Mouse (Mus musculus) neural tube, embryonic 13.5 days (tissue): ENCODE measurements around the gene Zbtb8os. TPM values are rescaled to one million over a fixed set of nuclear protein-coding genes. Genes with fewer than 3 reads are reported as not detected.

ENCODE experiments used
- ATAC-seq: fragments of 200-750 bp; cut with Nextera tagmentation; 2 replicates; pipeline ENCODE4 v1.8.0; 2017; ENCODE audit warnings: low read depth, mild to moderate bottlenecking, moderate TSS enrichment, moderate library complexity
- H3K27ac ChIP-seq: fragments of 300-500 bp; sonication (generic); replicated peaks from 2 replicates; pipeline ENCODE4 v1.5.1; 2015; ENCODE audit warnings: moderate library complexity, mild to moderate bottlenecking, inconsistent platforms
- H3K27me3 ChIP-seq: fragments of 300-500 bp; sonication (generic); 2 replicates; pipeline ENCODE4 v1.6.1; 2015; ENCODE audit warnings: mild to moderate bottlenecking, inconsistent platforms
- H3K36me3 ChIP-seq: fragments of 300-500 bp; sonication (generic); 2 replicates; pipeline ENCODE4 v1.6.1; 2015; ENCODE audit warnings: mild to moderate bottlenecking, inconsistent platforms
- H3K4me1 ChIP-seq: fragments of 300-500 bp; sonication (generic); replicated peaks from 2 replicates; pipeline ENCODE4 v1.6.1; 2015; ENCODE audit warnings: inconsistent platforms
- H3K4me2 ChIP-seq: fragments of 300-500 bp; sonication (generic); 2 replicates; pipeline ENCODE4 v1.6.1; 2015; ENCODE audit warnings: inconsistent platforms, mild to moderate bottlenecking, moderate library complexity
- H3K4me3 ChIP-seq: fragments of 300-500 bp; sonication (generic); 2 replicates; pipeline ENCODE4 v1.5.1; 2015; ENCODE audit warnings: mild to moderate bottlenecking, inconsistent platforms
- H3K9ac ChIP-seq: fragments of 300-500 bp; sonication (generic); 2 replicates; pipeline ENCODE4 v1.6.1; 2015; ENCODE audit warnings: moderate library complexity, mild to moderate bottlenecking, inconsistent platforms
- H3K9me3 ChIP-seq: fragments of 300-500 bp; sonication (generic); 2 replicates; pipeline ENCODE4 v1.6.1; 2016; ENCODE audit warnings: inconsistent platforms
- WGBS: fragments of 180-500 bp; shearing (Covaris S2); methylation state at CpG from one replicate; pipeline ENCODE4 v1.1.7; 2015; 5-methylcytosine and 5-hydroxymethylcytosine counted together
- polyA plus RNA-seq: library from polyadenylated mRNA; unstranded; fragments of >200 nt; fragmentation: Nextera tagmentation; extraction: Ambion mirVana; gene quantifications from 2 replicates; pipeline ENCODE4 v1.2.1, GENCODE M21; 2015

Zbtb8os gene
- polyA plus RNA-seq, 1 experiment from 2014 or later, result 28.2 TPM

DNA sequence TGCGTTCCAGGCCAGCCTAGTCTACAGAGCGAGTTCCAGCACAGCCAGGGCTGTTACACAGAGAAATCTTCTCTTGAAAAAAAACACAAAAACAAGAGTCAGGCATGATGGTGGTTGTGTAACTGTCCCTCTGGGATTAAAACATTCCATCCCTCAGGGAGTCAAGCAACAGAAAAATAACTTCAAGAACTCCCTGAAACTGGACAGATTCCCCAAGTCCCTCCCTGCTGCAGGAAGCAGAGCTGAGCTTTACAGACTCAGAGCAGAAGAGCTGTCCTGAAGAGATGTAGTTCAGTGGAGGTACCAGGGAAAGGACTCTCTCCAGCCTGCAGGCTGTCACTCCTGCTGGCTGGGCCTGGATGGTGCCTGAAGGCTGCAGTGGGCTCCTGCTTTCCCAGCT lies 47.0 kb downstream of the Zbtb8os start:
- H3K4me2 ChIP-seq, result no peak overlapping the region
- ATAC-seq, result no peak

GRCm38 (mm10) chr4:129383586-129383985 lies 48.1 kb downstream of the Zbtb8os start:
- H3K9ac ChIP-seq, result no peak overlapping the region
- H3K27me3 ChIP-seq, result peaks cover 9% of the 10 kb centered on the region
- H3K27ac ChIP-seq, result no peak overlapping the region
- whole genome bisulfite sequencing, result 85% methylated on average over 3 of the region's 3 CpGs
- no peak for ATAC-seq
- no peaks in the 10 kb centered on the region for H3K4me1 ChIP-seq
- no peaks in the 10 kb centered on the region for H3K9me3 ChIP-seq
- H3K4me3 ChIP-seq, result no peak overlapping the region
- no peaks in the 10 kb centered on the region for H3K36me3 ChIP-seq
- H3K4me2 ChIP-seq, result no peak overlapping the region

More for the DNA sequence above, 47.0 kb downstream of the Zbtb8os start:
- H3K9me3 ChIP-seq, result no peaks in the 10 kb centered on the region
- H3K4me3 ChIP-seq, result no peak overlapping the region
- no peaks in the 10 kb centered on the region for H3K36me3 ChIP-seq
- no peak overlapping the region for H3K27ac ChIP-seq
- no peaks in the 10 kb centered on the region for H3K4me1 ChIP-seq
- WGBS, result 93% methylated on average over 2 of the region's 2 CpGs
- peaks cover 11% of the 10 kb centered on the region for H3K27me3 ChIP-seq
- no peak overlapping the region for H3K9ac ChIP-seq

GRCm38 (mm10) chr4:129384440-129384839 lies 48.9 kb downstream of the Zbtb8os start:
- Histone ChIP-seq H3K27me3 (peaks cover 3% of the 10 kb centered on the region; the same call in 1 of the 2 replicates), H3K4me2 (no peak overlapping the region), H3K27ac (no peak overlapping the region), H3K36me3 (no peaks in the 10 kb centered on the region), H3K4me1 (no peaks in the 10 kb centered on the region), H3K4me3 (no peak overlapping the region), H3K9me3 (no peaks in the 10 kb centered on the region), H3K9ac (no peak overlapping the region)
- ATAC-seq, result no peak
- 42% methylated on average over 6 of the region's 6 CpGs for WGBS

GRCm38 (mm10) chr4:129385685-129386084 lies 50.2 kb downstream of the Zbtb8os start:
- 95% methylated on average over 11 of the region's 11 CpGs for WGBS
- Histone ChIP-seq H3K4me2 (no peak overlapping the region), H3K9me3 (no peaks in the 10 kb centered on the region), H3K27ac (no peak overlapping the region), H3K9ac (no peak overlapping the region), H3K4me1 (no peaks in the 10 kb centered on the region), H3K36me3 (no peaks in the 10 kb centered on the region), H3K4me3 (no peak overlapping the region), H3K27me3 (no peaks in the 10 kb centered on the region)
- ATAC-seq, result no peak

- WGBS, result 90% methylated on average over 8 of the region's 8 CpGs
- no peak for ATAC-seq
- no peaks in the 10 kb centered on the region for H3K4me1 ChIP-seq
- no peak overlapping the region for H3K4me2 ChIP-seq
- no peak overlapping the region for H3K9ac ChIP-seq
- no peaks in the 10 kb centered on the region for H3K36me3 ChIP-seq
- no peak overlapping the region for H3K4me3 ChIP-seq
- H3K27me3 ChIP-seq, result no peaks in the 10 kb centered on the region
- H3K9me3 ChIP-seq, result no peaks in the 10 kb centered on the region
- no peak overlapping the region for H3K27ac ChIP-seq
Observed at GRCm38 (mm10) chr4:129386269-129386946, 50.9 kb downstream of the Zbtb8os start.

DNA sequence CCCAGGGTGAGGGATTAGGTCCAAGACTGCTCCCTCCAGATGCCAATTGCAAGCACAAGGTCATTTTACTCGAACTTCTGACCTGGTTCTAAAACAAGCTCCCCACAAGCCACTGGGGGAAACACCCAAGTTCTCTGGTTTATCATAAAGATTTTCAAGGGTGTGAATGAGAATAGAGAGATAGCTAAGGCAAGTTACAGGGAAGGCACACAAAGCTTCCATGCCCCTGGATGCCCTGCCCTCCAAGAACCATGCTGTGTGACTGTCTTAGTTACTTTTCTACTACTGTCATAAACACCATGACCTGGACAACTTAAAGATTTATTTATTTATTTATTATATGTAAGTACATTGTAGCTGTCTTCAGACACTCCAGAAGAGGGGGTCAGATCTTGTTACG lies 51.5 kb downstream of the Zbtb8os start:
- no peak overlapping the region for H3K9ac ChIP-seq
- no peaks in the 10 kb centered on the region for H3K36me3 ChIP-seq
- no peaks in the 10 kb centered on the region for H3K9me3 ChIP-seq
- H3K27ac ChIP-seq, result no peak overlapping the region
- ATAC-seq, result no peak
- H3K4me1 ChIP-seq, result no peaks in the 10 kb centered on the region
- H3K4me3 ChIP-seq, result no peak overlapping the region
- H3K4me2 ChIP-seq, result no peak overlapping the region
- no peaks in the 10 kb centered on the region for H3K27me3 ChIP-seq
- WGBS, result 82% methylated on average over 2 of the region's 2 CpGs

GRCm38 (mm10) chr4:129388404-129388803 lies 52.9 kb downstream of the Zbtb8os start:
- Histone ChIP-seq H3K27me3 (no peaks in the 10 kb centered on the region), H3K4me1 (no peaks in the 10 kb centered on the region), H3K4me3 (no peak overlapping the region), H3K27ac (no peak overlapping the region), H3K9me3 (no peaks in the 10 kb centered on the region), H3K36me3 (no peaks in the 10 kb centered on the region), H3K4me2 (no peak overlapping the region), H3K9ac (no peak overlapping the region)
- 73% methylated on average over 5 of the region's 5 CpGs for WGBS
- no peak for ATAC-seq

- H3K4me1 ChIP-seq, result peaks cover 4% of the 10 kb centered on the region; the same call in 1 of the 2 replicates
- no peak overlapping the region for H3K9ac ChIP-seq
- H3K27me3 ChIP-seq, result no peaks in the 10 kb centered on the region
- H3K9me3 ChIP-seq, result no peaks in the 10 kb centered on the region
- ATAC-seq, result no peak
- H3K36me3 ChIP-seq, result no peaks in the 10 kb centered on the region
- no peak overlapping the region for H3K27ac ChIP-seq
- WGBS, result 89% methylated on average over 14 of the region's 14 CpGs
- H3K4me2 ChIP-seq, result no peak overlapping the region
- H3K4me3 ChIP-seq, result no peak overlapping the region
Observed at GRCm38 (mm10) chr4:129390216-129390743, 54.8 kb downstream of the Zbtb8os start.

DNA sequence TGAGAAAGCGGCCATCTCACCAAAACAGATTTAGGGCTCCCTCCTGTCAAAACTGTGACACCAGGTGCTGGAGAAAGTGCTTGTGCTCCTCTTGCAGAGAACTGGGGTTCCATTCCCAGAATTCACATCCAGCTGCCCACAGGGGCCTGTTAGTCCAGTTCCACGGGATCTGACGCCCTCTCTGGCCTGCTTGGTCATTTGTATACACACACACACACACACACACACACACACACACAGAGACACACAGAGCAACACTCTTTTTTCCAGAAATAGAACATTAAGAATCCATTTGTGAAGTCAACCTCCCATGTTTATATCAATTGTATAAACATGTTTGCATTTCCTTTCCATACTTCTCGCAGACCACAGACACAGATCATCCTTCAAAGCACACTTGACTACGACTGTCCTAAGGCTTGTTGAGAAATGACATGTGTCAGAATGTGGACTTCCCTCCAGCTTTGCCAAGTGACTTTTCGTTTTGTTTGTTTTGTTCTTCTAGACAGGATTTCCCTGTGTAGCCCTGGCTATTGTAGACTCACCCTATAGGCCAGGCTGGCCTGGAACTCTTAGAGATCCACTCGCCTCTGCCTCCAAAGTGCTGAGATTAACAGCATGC lies 55.6 kb downstream of the Zbtb8os start:
- H3K36me3 ChIP-seq, result no peaks in the 10 kb centered on the region
- 93% methylated on average over 7 of the region's 7 CpGs for WGBS
- H3K4me2 ChIP-seq, result no peak overlapping the region
- H3K27ac ChIP-seq, result no peak overlapping the region
- no peak overlapping the region for H3K9ac ChIP-seq
- no peaks in the 10 kb centered on the region for H3K27me3 ChIP-seq
- H3K4me3 ChIP-seq, result no peak overlapping the region
- H3K4me1 ChIP-seq, result peaks cover 4% of the 10 kb centered on the region; the same call in 1 of the 2 replicates
- H3K9me3 ChIP-seq, result no peaks in the 10 kb centered on the region
- no peak for ATAC-seq

- H3K9me3 ChIP-seq, result no peaks in the 10 kb centered on the region
- no peak overlapping the region for H3K27ac ChIP-seq
- no peaks in the 10 kb centered on the region for H3K36me3 ChIP-seq
- no peak for ATAC-seq
- no peak overlapping the region for H3K9ac ChIP-seq
- H3K4me2 ChIP-seq, result no peak overlapping the region
- H3K27me3 ChIP-seq, result no peaks in the 10 kb centered on the region
- peaks cover 4% of the 10 kb centered on the region; the same call in 1 of the 2 replicates for H3K4me1 ChIP-seq
- H3K4me3 ChIP-seq, result no peak overlapping the region
- WGBS, result 40% methylated on average over 12 of the region's 12 CpGs
Observed at GRCm38 (mm10) chr4:129394089-129394870, 58.8 kb downstream of the Zbtb8os start.

DNA sequence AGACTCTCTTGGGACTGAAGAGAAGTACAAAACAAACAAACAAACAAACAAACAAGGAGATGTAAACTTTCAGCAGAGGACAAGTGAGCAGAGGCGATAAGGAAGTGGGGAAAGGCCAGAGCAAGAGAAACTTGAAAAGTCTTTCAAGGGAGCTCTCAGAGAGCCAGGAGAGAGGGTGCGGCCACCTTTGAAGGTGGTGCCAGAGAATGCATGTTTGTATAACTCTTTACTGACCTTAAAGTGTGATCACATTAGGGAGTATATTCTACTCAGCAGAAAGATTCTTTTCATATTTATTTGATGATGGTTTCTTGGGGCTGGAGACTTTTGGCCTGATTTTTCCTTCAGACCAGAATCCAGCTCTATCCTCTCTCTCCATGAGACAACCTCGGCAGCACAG lies 61.5 kb downstream of the Zbtb8os start:
- no peak overlapping the region for H3K27ac ChIP-seq
- H3K27me3 ChIP-seq, result no peaks in the 10 kb centered on the region
- ATAC-seq, result no peak

DNA sequence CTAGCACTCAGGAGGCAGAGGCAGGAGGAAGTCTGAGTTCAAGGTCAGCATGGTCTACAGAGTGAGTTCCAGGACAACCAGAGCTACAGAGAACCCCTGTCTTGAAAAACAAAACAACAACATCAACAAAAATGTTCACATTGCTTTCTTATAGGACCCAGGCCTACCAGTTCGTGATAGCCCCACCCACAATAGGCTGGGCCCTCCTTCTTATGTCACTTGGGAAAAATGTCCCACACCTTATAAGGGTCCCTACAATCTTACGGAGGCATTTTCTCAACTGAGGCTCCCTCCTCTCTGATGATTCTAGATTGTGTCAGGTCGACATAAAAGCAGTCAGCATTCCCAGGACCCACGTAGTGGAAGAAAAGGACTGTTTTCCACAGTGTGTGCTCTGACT lies 64.3 kb downstream of the Zbtb8os start:
- WGBS, result 80% methylated on average over 4 of the region's 4 CpGs
- H3K9me3 ChIP-seq, result no peaks in the 10 kb centered on the region
- no peak overlapping the region for H3K4me3 ChIP-seq
- H3K27me3 ChIP-seq, result no peaks in the 10 kb centered on the region
- H3K9ac ChIP-seq, result no peak overlapping the region
- ATAC-seq, result no peak
- H3K4me2 ChIP-seq, result no peak overlapping the region
- no peaks in the 10 kb centered on the region for H3K36me3 ChIP-seq
- H3K4me1 ChIP-seq, result no peaks in the 10 kb centered on the region
- H3K27ac ChIP-seq, result no peak overlapping the region

More for the DNA sequence above, 61.5 kb downstream of the Zbtb8os start:
- H3K9me3 ChIP-seq, result no peaks in the 10 kb centered on the region
- WGBS, result 91% methylated on average over 3 of the region's 3 CpGs
- no peak overlapping the region for H3K4me3 ChIP-seq
- H3K9ac ChIP-seq, result no peak overlapping the region
- H3K4me1 ChIP-seq, result peaks cover 4% of the 10 kb centered on the region; the same call in 1 of the 2 replicates
- H3K36me3 ChIP-seq, result no peaks in the 10 kb centered on the region
- no peak overlapping the region for H3K4me2 ChIP-seq
